11 mouse cellular contexts compared by ENCODE assay signal in genomic region chr15:92975774-92976173, GRCm38 (mm10).
A peak's percentile ranks its signal among the peaks of the same experiment; 100 is the strongest.
DNase-seq lines count a peak whose midpoint lies in the region; ATAC-seq lines count a peak whose summit lies in the region.
"Had no signal": no experiment of that assay in that cellular context is flagged by ENCODE, and none has a peak within 500 bp of the region (broad histone marks: within the 10 kb centered on the region; RNA-seq: fewer than 3 reads in every experiment).

No protein-coding gene starts in this region.

- no peak overlapping the region for H3K27ac ChIP-seq in lung, embryonic 15.5 days
- H3K27ac ChIP-seq: embryonic facial prominence, embryonic 13.5 days; intestine, embryonic 15.5 days had no signal

- ATAC-seq in lung, embryonic 15.5 days (ENCODE audit: borderline replicate concordance, extremely low read depth, low FRiP score, low TSS enrichment) = 0 out of 2 replicates have a peak, but pooled peaks have one; percentile 27
- no peak for ATAC-seq in CD4-positive, CD25-positive, alpha-beta regulatory T cell, adult 4 months
- ATAC-seq: intestine, embryonic 15.5 days had no signal

- no peak overlapping the region for H3K4me2 ChIP-seq in lung, embryonic 15.5 days
- H3K4me2 ChIP-seq: embryonic facial prominence, embryonic 13.5 days; intestine, embryonic 15.5 days had no signal

- no peaks in the 10 kb centered on the region for H3K27me3 ChIP-seq in lung, embryonic 15.5 days
- H3K27me3 ChIP-seq: embryonic facial prominence, embryonic 13.5 days; intestine, embryonic 15.5 days had no signal

- no peaks in the 10 kb centered on the region for H3K4me1 ChIP-seq in lung, embryonic 15.5 days
- H3K4me1 ChIP-seq: embryonic facial prominence, embryonic 13.5 days; intestine, embryonic 15.5 days had no signal

- 65% methylated on average over 4 of the region's 4 CpGs for WGBS in lung, embryonic 15.5 days

- no peak overlapping the region for H3K9ac ChIP-seq in lung, embryonic 15.5 days
- H3K9ac ChIP-seq: embryonic facial prominence, embryonic 13.5 days; forebrain, postnatal 0 days; intestine, embryonic 15.5 days had no signal

- no peaks in the 10 kb centered on the region for H3K36me3 ChIP-seq in lung, embryonic 15.5 days
- H3K36me3 ChIP-seq: embryonic facial prominence, embryonic 13.5 days; intestine, embryonic 15.5 days had no signal

- no peak for DNase-seq in lung, adult 18-20 months
- peak; percentile 49 to 58 for DNase-seq in cerebellum, postnatal 14 days
- DNase-seq in layer of hippocampus, postnatal 36 days = peak; percentile 55 to 74
- peak; percentile 21 for DNase-seq in right cerebral cortex, postnatal 25 days
- DNase-seq in adrenal gland, postnatal 4 days (ENCODE audit: low spot score in 2 of 2) = no peak
- DNase-seq: forebrain, postnatal 0 days; thymus, postnatal 4 days had no signal

- H3K4me3 ChIP-seq in lung, embryonic 15.5 days = no peak overlapping the region
- H3K4me3 ChIP-seq: embryonic facial prominence, embryonic 13.5 days; intestine, embryonic 15.5 days had no signal

- H3K9me3 ChIP-seq in lung, embryonic 15.5 days = no peaks in the 10 kb centered on the region
- H3K9me3 ChIP-seq: embryonic facial prominence, embryonic 13.5 days; intestine, embryonic 15.5 days had no signal

Comparison
In these comparisons a context has a peak if more than half of its experiments do, and no peak if none do; other contexts are left out.
1. DNase-seq: peak in cerebellum, postnatal 14 days (2 of 2), layer of hippocampus, postnatal 36 days (2 of 2) and right cerebral cortex, postnatal 25 days (single experiment); none in lung, adult 18-20 months (0 of 2) and adrenal gland, postnatal 4 days (0 of 2).